In the genomic region with DNA sequence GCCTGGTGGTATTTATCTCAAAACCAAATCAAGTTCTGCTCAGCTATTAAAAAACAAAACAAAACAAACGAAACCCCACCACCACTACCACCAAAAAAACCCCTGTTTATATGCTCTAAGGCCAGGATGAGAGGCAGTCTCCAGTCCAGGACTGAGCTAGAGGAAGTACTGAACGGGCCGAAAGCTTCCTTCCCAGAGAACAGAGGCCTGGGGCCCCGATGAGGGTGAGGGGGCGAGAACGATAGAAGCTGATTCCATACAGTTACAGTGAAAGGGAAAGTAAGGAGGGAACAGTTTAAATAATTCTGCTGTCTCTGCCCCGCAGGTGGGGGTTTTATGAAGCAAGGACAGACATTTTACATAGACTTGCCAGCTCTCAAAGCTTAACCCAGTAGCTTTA, we compare ENCODE assay signal across 22 mouse cellular contexts. TPM values are rescaled to one million over a fixed set of nuclear protein-coding genes. Genes with fewer than 3 reads are reported as not detected.
"Had no signal": no experiment of that assay in that cellular context is flagged by ENCODE, and none has a peak within 500 bp of the region (broad histone marks: within the 10 kb centered on the region; RNA-seq: fewer than 3 reads in every experiment).

No protein-coding gene starts in this region.

- H3K9ac ChIP-seq: lung, embryonic 15.5 days; midbrain, embryonic 12.5 days; neural tube, embryonic 13.5 days; neural tube, embryonic 15.5 days had no signal

- H3K4me1 ChIP-seq: neural tube, embryonic 13.5 days; neural tube, embryonic 15.5 days had no signal

- DNase-seq: lung, adult 18-20 months; lung, postnatal 4 days; midbrain, embryonic 14.5 days; retina, postnatal 1 day; right cerebral cortex, adult 18-20 months; right cerebral cortex, postnatal 25 days; right cerebral cortex, postnatal 4 days; spleen, adult 18-20 months; thymus, adult 18-20 months; thymus, postnatal 14 days; thymus, postnatal 36 days had no signal

- H3K4me3 ChIP-seq: lung, embryonic 15.5 days; midbrain, embryonic 10.5 days; midbrain, embryonic 12.5 days; myocyte; neural tube, embryonic 13.5 days; neural tube, embryonic 15.5 days had no signal

- H3K36me3 ChIP-seq: lung, embryonic 15.5 days; midbrain, embryonic 10.5 days; midbrain, embryonic 12.5 days; neural tube, embryonic 13.5 days; neural tube, embryonic 15.5 days had no signal

- H3K27me3 ChIP-seq: lung, embryonic 15.5 days; midbrain, embryonic 12.5 days; neural tube, embryonic 13.5 days; neural tube, embryonic 15.5 days had no signal

- H3K9me3 ChIP-seq: lung, embryonic 15.5 days; midbrain, embryonic 10.5 days; midbrain, embryonic 12.5 days; neural tube, embryonic 13.5 days; neural tube, embryonic 15.5 days had no signal

- ATAC-seq: lung, postnatal 0 days; midbrain, embryonic 16.5 days had no signal

- H3K4me2 ChIP-seq: lung, embryonic 15.5 days; midbrain, embryonic 12.5 days; neural tube, embryonic 13.5 days; neural tube, embryonic 15.5 days had no signal

- H3K27ac ChIP-seq: lung, embryonic 15.5 days; midbrain, embryonic 10.5 days; midbrain, embryonic 12.5 days; neural tube, embryonic 13.5 days; neural tube, embryonic 15.5 days had no signal

RNA-seq across cellular contexts. Expression of gene Fank1, which starts 52.9 kb away (rescaled TPM):
- total RNA-seq: megakaryocyte, adult 5-6 weeks; megakaryocyte-erythroid progenitor cell, adult 5-6 weeks had no signal
- polyA plus RNA-seq: liver, embryonic 16.5 days had no signal
